Comparison of ENCODE assay signal across 9 mouse cellular contexts in the genomic region with DNA sequence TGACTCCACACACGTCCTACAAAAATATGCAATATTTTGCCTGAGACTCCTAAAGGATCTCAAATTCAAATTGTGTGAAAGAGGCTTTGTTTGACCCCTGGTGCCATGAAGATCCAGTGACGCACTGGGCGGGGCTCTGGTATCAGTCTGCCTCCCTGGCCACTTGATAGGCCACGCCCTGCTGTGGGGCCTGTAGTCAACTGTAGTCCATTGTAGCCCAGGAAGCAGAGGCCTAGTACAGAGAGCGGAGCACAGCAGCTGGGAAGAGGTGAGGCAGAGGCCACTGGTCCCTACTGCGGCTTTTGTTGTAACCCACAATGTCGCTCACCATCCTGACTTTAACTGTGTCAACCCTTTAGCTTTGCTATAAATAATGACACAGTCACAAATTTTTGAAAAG.
DNase-seq lines count a peak whose midpoint lies in the region; ATAC-seq and TF ChIP-seq lines count a peak whose summit lies in the region.
"Had no signal": no experiment of that assay in that cellular context is flagged by ENCODE, and none has a peak within 500 bp of the region (broad histone marks: within the 10 kb centered on the region; RNA-seq: fewer than 3 reads in every experiment).

No protein-coding gene starts in this region.

- H3K9me3 ChIP-seq in liver, embryonic 16.5 days (replicated peaks; ENCODE audit: control insufficient read depth, low read length): no peaks in the 10 kb centered on the region
- H3K9me3 ChIP-seq: limb, embryonic 15.5 days had no signal

- peak; percentile 39 to 62 for DNase-seq in cerebellum, postnatal 14 days
- DNase-seq in cerebellum, adult 11 months: no peak
- DNase-seq in testis, postnatal 14 days (ENCODE audit: low spot score): no peak
- DNase-seq in yolk sac, embryonic 10.5 days (ENCODE audit: low spot score): peak; percentile 27
- DNase-seq in ovary, postnatal 36 days (ENCODE audit: low spot score): no peak
- DNase-seq in lung, postnatal 4 days: no peak

- no peak for TF ChIP-seq CTCF in testis, adult 2 months (IDR thresholded peaks at IDR 0.05; ENCODE audit: control insufficient read depth, insufficient read depth, insufficient replicate concordance, low read depth, low read length)

- H3K27ac ChIP-seq in testis, adult 2 months (ENCODE audit: control insufficient read depth, insufficient read depth, low read depth, low read length): no peak overlapping the region
- peak overlapping the region; percentile 56 for H3K27ac ChIP-seq in liver, embryonic 16.5 days (ENCODE audit: low read length)
- H3K27ac ChIP-seq: limb, embryonic 15.5 days had no signal

- H3K4me3 ChIP-seq in testis, adult 2 months (ENCODE audit: control insufficient read depth, low read depth, low read length): peak overlapping the region; percentile 25
- peak overlapping the region; percentile 33 for H3K4me3 ChIP-seq in liver, embryonic 16.5 days (ENCODE audit: low read depth, low read length)
- H3K4me3 ChIP-seq: limb, embryonic 15.5 days had no signal

- H3K4me1 ChIP-seq in testis, adult 2 months (ENCODE audit: control insufficient read depth, insufficient read depth, low read length): peaks cover 6% of the 10 kb centered on the region
- H3K4me1 ChIP-seq in liver, embryonic 16.5 days (ENCODE audit: control insufficient read depth, low read depth, low read length): peaks cover 36% of the 10 kb centered on the region

- H3K27me3 ChIP-seq in testis, adult 2 months (ENCODE audit: control insufficient read depth, insufficient read depth, low read length): no peaks in the 10 kb centered on the region
- no peaks in the 10 kb centered on the region for H3K27me3 ChIP-seq in liver, embryonic 16.5 days (ENCODE audit: control insufficient read depth, insufficient read depth, low read depth, low read length)
- H3K27me3 ChIP-seq: limb, embryonic 15.5 days had no signal

- H3K36me3 ChIP-seq in testis, adult 2 months (ENCODE audit: control insufficient read depth, insufficient read depth, low read length): no peaks in the 10 kb centered on the region
- no peaks in the 10 kb centered on the region for H3K36me3 ChIP-seq in liver, embryonic 16.5 days (ENCODE audit: control insufficient read depth, insufficient read depth)
- H3K36me3 ChIP-seq: limb, embryonic 15.5 days had no signal

- no peak for TF ChIP-seq POLR2A in testis, adult 2 months (IDR thresholded peaks at IDR 0.05; ENCODE audit: control insufficient read depth, low read depth, low read length)

- peak overlapping the region; percentile 32; the same call in 1 of the 2 replicates for H3K9ac ChIP-seq in liver, embryonic 16.5 days (ENCODE audit: low read depth, low read length)
- H3K9ac ChIP-seq: limb, embryonic 15.5 days had no signal

- H3K4me2 ChIP-seq in liver, embryonic 16.5 days (ENCODE audit: low read depth, low read length): peak overlapping the region; percentile 44
- H3K4me2 ChIP-seq: limb, embryonic 15.5 days had no signal

- WGBS in liver, embryonic 16.5 days (ENCODE audit: insufficient replicate concordance): 27% methylated on average over 7 of the region's 7 CpGs

- ATAC-seq in liver, embryonic 16.5 days (ENCODE audit: low read depth): peak; percentile 99

Comparison
In these comparisons a context has a peak if more than half of its experiments do, and no peak if none do; other contexts are left out.
1. DNase-seq: peak in cerebellum, postnatal 14 days (2 of 2) and yolk sac, embryonic 10.5 days (single experiment); none in cerebellum, adult 11 months (single experiment), testis, postnatal 14 days (single experiment), ovary, postnatal 36 days (single experiment) and lung, postnatal 4 days (0 of 2).